Mouse (Mus musculus) hindbrain, embryonic 10.5 days (tissue): ENCODE data around the gene Atp2b4. TPM values are rescaled to one million over a fixed set of nuclear protein-coding genes. Genes with fewer than 3 reads are reported as not detected.

Experiments used
- DNase-seq: peaks from one replicate; pipeline ENCODE4 v3.0.0-alpha.2; 2017; ENCODE audit warnings: low spot score
- H3K27ac ChIP-seq: fragments of 300-500 bp; sonication (generic); 2 replicates; pipeline ENCODE4 v1.5.1; 2016; ENCODE audit warnings: mild to moderate bottlenecking, moderate library complexity
- H3K27me3 ChIP-seq: fragments of 300-500 bp; sonication (generic); 2 replicates; pipeline ENCODE4 v1.6.1; 2016; ENCODE audit warnings: mild to moderate bottlenecking; ENCODE audit not compliant: poor library complexity, insufficient read depth, severe bottlenecking
- H3K36me3 ChIP-seq: fragments of 300-500 bp; sonication (generic); 2 replicates; pipeline ENCODE4 v1.6.1; 2016; ENCODE audit warnings: mild to moderate bottlenecking, moderate library complexity
- H3K4me1 ChIP-seq: fragments of 300-500 bp; sonication (generic); replicated peaks from 2 replicates; pipeline ENCODE4 v1.6.1; 2016; ENCODE audit warnings: mild to moderate bottlenecking
- H3K4me3 ChIP-seq: fragments of 300-500 bp; sonication (generic); 2 replicates; pipeline ENCODE4 v1.5.1; 2016; ENCODE audit warnings: mild to moderate bottlenecking, moderate library complexity
- H3K9me3 ChIP-seq: fragments of 300-500 bp; sonication (generic); 2 replicates; pipeline ENCODE4 v1.6.1; 2016; ENCODE audit warnings: mild to moderate bottlenecking, moderate library complexity
- WGBS: fragments of 180-500 bp; shearing (Covaris S2); methylation state at CpG from one replicate; pipeline ENCODE4 v1.1.7; 2016; 5-methylcytosine and 5-hydroxymethylcytosine counted together
- polyA plus RNA-seq: library from polyadenylated mRNA; unstranded; fragments of >200 nt; fragmentation: Nextera tagmentation; extraction: Ambion mirVana; gene quantifications from 2 replicates; pipeline ENCODE4 v1.2.1, GENCODE M21; 2016

Atp2b4 gene
- polyA plus RNA-seq, 1 experiment from 2014 or later = 4.6 TPM

DNA sequence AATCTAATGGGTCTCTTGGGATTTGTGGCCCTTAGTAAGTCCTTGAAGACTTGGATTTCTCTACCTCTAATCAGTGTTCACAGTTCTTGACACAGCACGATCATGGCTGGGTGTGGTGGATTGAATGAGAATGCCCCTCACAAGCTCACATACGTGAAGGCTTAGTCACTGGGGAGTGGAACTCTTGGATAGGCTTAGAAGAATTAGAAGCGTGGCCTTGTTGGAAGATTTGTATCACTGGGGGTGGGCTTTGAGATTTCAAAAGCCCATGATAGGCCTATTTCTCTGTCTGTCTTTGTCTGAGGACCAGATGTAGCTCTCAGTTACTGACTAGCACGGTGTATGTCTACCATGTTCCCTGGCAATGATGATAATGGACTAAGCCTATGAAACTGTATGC lies 10.8 kb downstream of the Atp2b4 start:
- WGBS = 89% methylated on average over 4 of the region's 4 CpGs
- Histone ChIP-seq H3K4me1 (peaks cover 24% of the 10 kb centered on the region), H3K36me3 (no peaks in the 10 kb centered on the region), H3K27ac (no peak overlapping the region), H3K9me3 (peaks cover 5% of the 10 kb centered on the region), H3K27me3 (no peaks in the 10 kb centered on the region), H3K4me3 (no peak overlapping the region)
- no peak for DNase-seq

GRCm38 (mm10) chr1:133788864-133789263 lies 12.0 kb downstream of the Atp2b4 start:
- Histone ChIP-seq H3K27me3 (no peaks in the 10 kb centered on the region), H3K27ac (peak overlapping the region; percentile 66), H3K4me3 (no peak overlapping the region), H3K9me3 (peaks cover 5% of the 10 kb centered on the region), H3K36me3 (no peaks in the 10 kb centered on the region), H3K4me1 (peaks cover 28% of the 10 kb centered on the region)
- DNase-seq = no peak
- WGBS = 72% methylated on average over 5 of the region's 5 CpGs

GRCm38 (mm10) chr1:133787500-133788210 lies 13.2 kb downstream of the Atp2b4 start:
- Histone ChIP-seq H3K4me1 (peaks cover 20% of the 10 kb centered on the region), H3K27ac (0 out of 2 replicates have a peak overlapping the region, but pooled peaks have one; percentile 66), H3K27me3 (no peaks in the 10 kb centered on the region), H3K36me3 (no peaks in the 10 kb centered on the region), H3K4me3 (no peak overlapping the region), H3K9me3 (peaks cover 5% of the 10 kb centered on the region)
- WGBS = 79% methylated on average over 10 of the region's 10 CpGs
- no peak for DNase-seq

GRCm38 (mm10) chr1:133784621-133785020 lies 16.2 kb downstream of the Atp2b4 start:
- WGBS = 79% methylated on average over 3 of the region's 3 CpGs
- no peak for DNase-seq
- no peak overlapping the region for H3K4me3 ChIP-seq
- H3K27ac ChIP-seq = no peak overlapping the region
- H3K9me3 ChIP-seq = no peaks in the 10 kb centered on the region
- H3K27me3 ChIP-seq = no peaks in the 10 kb centered on the region
- no peaks in the 10 kb centered on the region for H3K36me3 ChIP-seq
- peaks cover 20% of the 10 kb centered on the region for H3K4me1 ChIP-seq

DNA sequence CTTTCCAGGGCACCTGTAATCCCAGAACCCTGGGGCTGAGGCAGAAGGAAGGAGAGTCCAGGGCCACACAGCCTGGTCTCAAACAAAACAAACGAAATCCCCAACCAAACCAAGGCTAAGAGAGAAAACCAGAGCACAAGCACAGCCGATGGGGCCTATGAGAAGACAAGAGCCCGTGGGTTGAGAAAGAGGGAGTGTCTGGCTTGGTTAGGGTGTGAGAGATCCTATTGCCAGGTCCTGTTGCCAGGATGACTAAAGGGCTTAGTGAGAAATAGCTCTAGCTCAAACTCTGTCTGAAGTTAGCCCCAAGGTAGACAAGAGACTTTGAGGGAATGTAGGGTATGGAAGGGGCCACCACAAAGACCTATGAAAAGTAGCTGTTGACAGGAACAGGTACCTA lies 19.3 kb downstream of the Atp2b4 start:
- no peak overlapping the region for H3K4me3 ChIP-seq
- H3K9me3 ChIP-seq = no peaks in the 10 kb centered on the region
- H3K36me3 ChIP-seq = no peaks in the 10 kb centered on the region
- H3K4me1 ChIP-seq = peaks cover 16% of the 10 kb centered on the region
- H3K27me3 ChIP-seq = no peaks in the 10 kb centered on the region
- WGBS = 56% methylated on average over 3 of the region's 3 CpGs
- no peak overlapping the region for H3K27ac ChIP-seq
- no peak for DNase-seq

GRCm38 (mm10) chr1:133779043-133779442 lies 21.8 kb downstream of the Atp2b4 start:
- Histone ChIP-seq H3K4me3 (no peak overlapping the region), H3K27ac (no peak overlapping the region), H3K27me3 (no peaks in the 10 kb centered on the region), H3K9me3 (no peaks in the 10 kb centered on the region), H3K36me3 (no peaks in the 10 kb centered on the region), H3K4me1 (peaks cover 12% of the 10 kb centered on the region)
- WGBS = 89% methylated on average over 1 of the region's 1 CpGs
- DNase-seq = no peak

- peaks cover 22% of the 10 kb centered on the region for H3K4me1 ChIP-seq
- no peaks in the 10 kb centered on the region for H3K27me3 ChIP-seq
- no peaks in the 10 kb centered on the region for H3K36me3 ChIP-seq
- DNase-seq = no peak
- H3K9me3 ChIP-seq = no peaks in the 10 kb centered on the region
- WGBS = 74% methylated on average over 15 of the region's 15 CpGs
- no peak overlapping the region for H3K4me3 ChIP-seq
- peak overlapping the region; percentile 51; the same call in 1 of the 2 replicates for H3K27ac ChIP-seq
Measured at GRCm38 (mm10) chr1:133777651-133778231, 23.1 kb downstream of the Atp2b4 start.

GRCm38 (mm10) chr1:133772553-133772952 lies 28.3 kb downstream of the Atp2b4 start:
- H3K36me3 ChIP-seq = no peaks in the 10 kb centered on the region
- 0 out of 2 replicates have a peak overlapping the region, but pooled peaks have one; percentile 47 for H3K27ac ChIP-seq
- WGBS = 51% methylated on average over 9 of the region's 9 CpGs
- no peaks in the 10 kb centered on the region for H3K27me3 ChIP-seq
- peaks cover 31% of the 10 kb centered on the region for H3K4me1 ChIP-seq
- no peak overlapping the region for H3K4me3 ChIP-seq
- no peaks in the 10 kb centered on the region for H3K9me3 ChIP-seq
- no peak for DNase-seq

DNA sequence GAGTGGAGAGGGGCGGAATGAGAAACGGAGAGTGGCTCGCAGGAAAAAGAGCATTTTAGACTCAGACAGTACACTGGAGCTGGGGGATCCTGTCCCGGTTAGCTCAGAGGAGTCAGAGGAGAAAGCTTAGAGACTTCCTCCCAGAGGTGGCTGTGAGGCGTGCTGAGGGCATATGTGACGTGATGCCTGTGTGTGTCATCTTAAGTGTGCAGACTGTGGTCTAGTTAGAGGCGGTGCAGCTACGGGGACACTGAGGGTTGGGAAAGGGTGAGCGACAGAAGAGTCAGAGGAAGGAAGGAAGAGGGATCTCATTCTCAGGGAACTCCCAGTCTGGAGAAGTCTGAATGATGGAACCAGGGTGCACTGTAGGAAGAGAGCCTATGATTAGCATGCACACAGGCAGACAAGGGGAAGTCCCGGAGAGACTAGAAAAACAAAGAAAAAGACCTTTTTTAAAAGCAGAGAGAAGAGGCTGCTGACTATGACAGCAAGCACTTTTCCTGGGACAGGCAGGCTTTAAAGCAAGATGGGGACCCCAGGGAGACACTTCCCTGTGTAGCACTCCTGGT lies 28.9 kb downstream of the Atp2b4 start:
- Histone ChIP-seq H3K27me3 (no peaks in the 10 kb centered on the region), H3K4me3 (no peak overlapping the region), H3K9me3 (no peaks in the 10 kb centered on the region), H3K36me3 (no peaks in the 10 kb centered on the region), H3K27ac (peak overlapping the region; percentile 56; the same call in 1 of the 2 replicates), H3K4me1 (peaks cover 37% of the 10 kb centered on the region)
- no peak for DNase-seq
- 72% methylated on average over 10 of the region's 10 CpGs for WGBS

- DNase-seq = no peak
- H3K4me3 ChIP-seq = no peak overlapping the region
- peak overlapping the region; percentile 54; the same call in 1 of the 2 replicates for H3K27ac ChIP-seq
- no peaks in the 10 kb centered on the region for H3K27me3 ChIP-seq
- no peaks in the 10 kb centered on the region for H3K36me3 ChIP-seq
- 86% methylated on average over 5 of the region's 5 CpGs for WGBS
- no peaks in the 10 kb centered on the region for H3K9me3 ChIP-seq
- peaks cover 61% of the 10 kb centered on the region for H3K4me1 ChIP-seq
Measured at GRCm38 (mm10) chr1:133767994-133768393, 32.8 kb downstream of the Atp2b4 start.

DNA sequence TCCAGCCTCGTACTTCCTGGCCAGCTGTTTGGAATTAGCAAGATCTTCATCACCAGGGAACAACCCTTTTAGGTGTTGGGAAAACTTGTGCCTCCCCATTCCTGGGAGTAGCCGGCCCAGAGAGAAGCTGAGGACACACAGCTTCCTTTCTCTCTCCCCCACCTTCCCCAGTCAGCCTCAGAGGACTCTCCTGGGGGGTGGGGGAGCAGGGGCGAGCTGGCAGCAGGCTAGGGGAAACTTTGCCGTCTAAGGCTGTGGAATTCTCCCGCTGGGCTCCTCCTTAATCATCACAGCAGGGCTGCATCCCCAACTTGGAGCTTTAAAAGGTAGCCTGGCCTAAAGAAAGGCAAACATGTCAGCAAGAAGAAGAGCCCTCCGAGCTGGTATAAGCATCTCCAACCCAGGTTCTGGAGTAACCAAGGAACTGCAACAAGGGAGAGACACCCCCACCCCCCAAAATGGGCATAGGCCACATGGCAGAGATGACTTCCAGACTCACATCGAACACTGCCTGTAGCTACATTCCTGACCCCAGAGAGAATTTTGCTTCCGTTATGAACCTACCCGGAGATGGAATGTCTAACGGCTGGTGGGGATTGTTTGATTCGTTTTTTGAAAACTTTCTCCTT lies 33.8 kb downstream of the Atp2b4 start:
- peak; percentile 32 for DNase-seq
- H3K27ac ChIP-seq = peak overlapping the region; percentile 54
- no peaks in the 10 kb centered on the region for H3K9me3 ChIP-seq
- H3K4me3 ChIP-seq = no peak overlapping the region
- H3K27me3 ChIP-seq = no peaks in the 10 kb centered on the region
- WGBS = 17% methylated on average over 11 of the region's 11 CpGs
- H3K4me1 ChIP-seq = peaks cover 60% of the 10 kb centered on the region
- no peaks in the 10 kb centered on the region for H3K36me3 ChIP-seq

DNA sequence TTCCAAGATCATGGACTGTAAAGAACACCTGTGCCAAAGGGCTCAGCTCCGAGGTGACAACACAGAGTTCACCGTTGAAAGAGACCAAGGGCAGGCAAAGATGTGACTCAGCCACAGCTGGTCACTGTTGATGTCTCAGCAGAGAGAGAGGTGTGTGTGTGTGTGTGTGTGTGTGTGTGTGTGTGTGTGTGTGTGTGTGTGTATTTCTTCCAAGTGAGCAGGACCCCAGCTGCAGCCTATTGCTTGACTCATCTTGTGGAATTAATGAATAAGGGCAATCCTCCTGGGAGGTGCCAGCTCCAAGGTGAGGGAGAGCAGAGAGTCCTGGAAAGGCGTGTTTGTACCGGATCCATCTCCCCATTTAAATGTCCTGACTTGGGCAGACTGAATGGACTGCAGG lies 35.5 kb downstream of the Atp2b4 start:
- no peaks in the 10 kb centered on the region for H3K36me3 ChIP-seq
- no peaks in the 10 kb centered on the region for H3K27me3 ChIP-seq
- H3K27ac ChIP-seq = peak overlapping the region; percentile 13; the same call in 1 of the 2 replicates
- H3K4me1 ChIP-seq = peaks cover 53% of the 10 kb centered on the region
- WGBS = 71% methylated on average over 4 of the region's 4 CpGs
- H3K4me3 ChIP-seq = no peak overlapping the region
- DNase-seq = no peak
- H3K9me3 ChIP-seq = no peaks in the 10 kb centered on the region

DNA sequence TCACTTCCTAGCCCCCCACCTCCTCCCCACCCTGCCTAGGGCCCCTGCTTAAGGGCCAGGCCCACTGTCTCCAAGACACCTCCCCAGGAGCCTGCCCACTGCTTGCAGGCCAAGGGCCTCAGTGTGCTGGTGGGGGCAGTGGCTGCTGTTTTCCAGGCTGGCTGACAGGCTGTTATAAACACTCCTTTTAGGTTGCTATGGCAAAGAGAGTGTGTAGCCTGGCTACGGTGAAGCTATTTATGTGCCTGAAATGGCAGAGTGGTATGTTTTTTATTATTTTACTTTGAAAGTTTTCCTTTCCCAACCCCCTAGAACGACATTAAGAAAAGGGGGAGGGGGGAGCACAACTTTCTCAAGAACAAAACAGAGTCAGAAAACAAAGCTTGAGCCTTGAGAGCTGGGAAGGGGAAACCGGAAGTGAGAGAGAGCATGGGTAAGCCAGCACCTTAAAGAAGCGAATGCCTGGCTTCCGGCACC lies 37.9 kb downstream of the Atp2b4 start:
- H3K4me1 ChIP-seq = peaks cover 51% of the 10 kb centered on the region
- H3K27me3 ChIP-seq = no peaks in the 10 kb centered on the region
- peak; percentile 23 for DNase-seq

More for the DNA sequence above, 37.9 kb downstream of the Atp2b4 start:
- WGBS = 37% methylated on average over 5 of the region's 5 CpGs
- Histone ChIP-seq H3K27ac (peak overlapping the region; percentile 75), H3K36me3 (no peaks in the 10 kb centered on the region), H3K4me3 (no peak overlapping the region), H3K9me3 (no peaks in the 10 kb centered on the region)
